Mouse (Mus musculus) megakaryocyte-erythroid progenitor cell, adult 5 weeks (primary cell): ENCODE data around the gene Cfap97d1. TPM values are rescaled to one million over a fixed set of nuclear protein-coding genes. Genes with fewer than 3 reads are reported as not detected.

Experiments used
- polyA plus RNA-seq: library from polyadenylated mRNA; stranded (reverse); fragments of >175 nt; gene quantifications from 2 replicates; pipeline ENCODE4 v1.2.3, GENCODE M21; 2012

The Cfap97d1 gene
- polyA plus RNA-seq = not detected in 2 replicates

DNA sequence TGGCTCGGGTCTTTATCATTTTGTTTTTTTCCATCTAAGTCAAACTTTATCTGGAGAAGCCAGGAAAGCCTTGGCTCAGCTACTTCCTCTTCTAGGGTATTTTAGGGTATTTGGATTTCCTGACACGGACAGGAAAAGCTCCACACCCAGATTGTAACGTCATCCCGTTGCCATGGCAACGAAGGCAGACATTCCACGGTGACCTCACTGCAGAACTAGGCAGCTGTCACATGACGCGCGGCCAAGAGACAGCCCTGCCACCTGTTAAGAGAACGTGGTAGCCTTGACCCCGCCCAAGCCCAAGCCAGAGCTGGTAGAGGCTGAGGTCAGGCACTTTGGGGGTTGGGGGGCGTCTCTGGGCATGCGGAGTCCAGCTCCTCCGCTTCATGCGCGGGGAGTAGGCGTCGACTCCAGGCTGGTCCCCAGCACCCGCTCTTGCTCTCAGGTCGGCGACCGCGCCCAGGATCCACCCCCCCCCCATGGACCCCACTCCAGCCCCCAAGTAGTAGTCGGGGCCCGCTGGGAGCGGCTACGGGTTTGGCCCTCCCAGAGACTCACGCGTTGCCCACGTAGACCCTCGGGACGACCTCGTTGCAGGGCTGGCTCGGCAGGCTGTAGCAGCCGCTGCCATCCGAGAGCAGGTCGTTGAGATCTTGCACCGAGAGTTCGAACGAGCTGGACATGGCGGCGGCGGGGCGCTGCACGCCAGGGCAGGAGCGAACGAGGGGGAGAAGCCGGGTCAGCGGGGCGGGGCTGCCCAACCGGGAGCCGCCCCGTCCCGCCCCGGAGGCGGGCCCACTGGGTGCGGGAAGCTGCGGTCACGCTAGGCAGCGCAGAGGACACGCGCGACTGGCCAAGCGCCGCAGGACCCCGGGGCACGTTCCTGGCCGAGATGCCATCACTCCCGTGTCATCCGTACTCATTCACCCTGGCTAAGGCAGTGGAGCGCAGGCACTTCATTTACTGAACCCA, at the start of gene Cfap97d1:
TSS of gene Cfap97d1 (plus strand) at position 226 of the 972 bp plus-strand sequence.

DNA sequence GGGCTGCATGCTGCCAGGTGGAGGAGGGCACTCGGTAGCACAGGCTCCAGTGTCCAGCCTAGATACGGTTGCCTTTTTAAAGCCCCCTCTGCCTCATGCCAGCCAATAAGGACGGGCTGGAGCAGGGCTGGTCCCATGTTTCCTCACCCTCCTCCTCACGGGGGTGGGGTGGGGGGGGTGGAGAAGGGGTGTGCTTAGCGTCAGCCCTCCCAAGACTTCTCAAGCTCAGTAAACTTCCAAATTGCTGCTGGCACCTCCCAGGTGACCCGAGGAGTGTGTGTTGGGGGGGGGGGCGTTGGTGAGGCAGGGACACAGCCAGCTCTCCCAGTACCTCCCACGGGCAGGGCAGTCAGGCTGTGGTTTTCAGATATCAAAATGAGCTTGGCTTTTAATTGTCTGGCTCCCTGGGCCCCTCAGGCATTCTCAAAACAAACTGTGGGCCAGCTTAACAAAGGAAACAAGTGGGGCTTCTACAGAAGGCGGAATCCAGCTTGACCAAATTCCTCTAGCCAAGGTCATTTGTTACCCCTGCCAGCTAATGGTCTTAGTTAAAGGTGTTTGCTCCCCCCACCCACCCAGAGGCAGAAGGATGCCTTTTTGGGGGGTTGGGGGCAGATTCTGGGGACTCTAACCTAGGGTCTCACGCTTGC, 17.0 kb upstream of the Cfap97d1 start, which contains the start of gene Sost:
TSS of gene Sost (minus strand) at position 51 of the 650 bp plus-strand sequence.

DNA sequence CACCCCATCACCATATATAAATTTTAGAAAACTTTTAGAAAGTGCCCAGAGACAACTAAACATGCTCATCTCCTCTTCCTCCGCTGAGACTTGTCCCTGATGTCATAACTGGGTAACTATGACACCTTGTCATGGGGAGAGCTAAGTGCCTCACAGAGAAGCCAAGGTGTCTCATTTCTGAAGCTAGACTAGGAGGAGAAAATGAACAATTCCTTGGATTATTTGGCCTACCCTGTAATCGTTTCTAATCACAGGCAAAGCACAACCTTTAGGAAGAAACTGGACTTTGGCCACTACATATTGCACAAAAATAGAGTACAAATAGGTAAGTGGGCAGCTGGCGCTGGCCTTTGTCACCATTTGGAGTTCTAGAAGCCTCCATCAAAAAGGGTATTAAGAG, 2.8 kb downstream of the Cfap97d1 start, which contains the start of gene Dusp3:
TSS of gene Dusp3 (minus strand) at position 101 of the 400 bp plus-strand sequence.

DNA sequence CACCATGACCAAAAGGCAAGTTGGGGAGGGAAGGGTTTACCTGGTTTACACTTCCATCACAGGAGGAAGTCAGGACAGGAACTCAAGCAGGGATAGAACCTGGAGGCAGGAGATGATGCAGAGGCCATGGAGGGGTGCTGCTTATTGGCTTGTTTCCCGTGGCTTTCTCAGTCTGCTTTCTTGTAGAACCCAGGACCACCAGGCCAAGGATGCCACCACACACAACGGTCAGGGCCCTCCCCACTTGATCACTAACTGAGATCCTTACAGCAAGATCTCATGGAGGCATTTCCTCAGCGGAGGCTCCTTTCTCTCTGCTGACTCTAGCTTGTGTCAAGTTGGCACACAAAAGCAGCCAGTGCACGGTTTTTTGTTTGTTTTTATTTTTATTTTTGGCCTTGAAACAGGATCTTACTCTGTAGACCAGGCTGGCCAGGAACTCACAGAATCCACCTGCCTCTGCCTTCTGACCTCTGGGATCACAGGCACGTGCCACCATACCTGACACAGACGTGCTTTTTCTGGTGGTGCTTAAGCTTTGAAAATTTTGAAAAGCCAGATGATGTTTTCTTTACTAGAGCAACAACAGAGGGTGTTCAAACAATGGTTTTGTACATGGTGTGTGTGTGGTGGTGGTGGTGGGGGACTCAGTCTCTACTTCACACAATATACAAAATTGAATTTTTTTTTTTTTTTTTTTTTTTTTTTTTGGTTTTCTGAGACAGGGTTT, 44.2 kb downstream of the Cfap97d1 start, which contains the start of gene Mpp3:
TSS of gene Mpp3 (minus strand) at position 375 of the 730 bp plus-strand sequence.

DNA sequence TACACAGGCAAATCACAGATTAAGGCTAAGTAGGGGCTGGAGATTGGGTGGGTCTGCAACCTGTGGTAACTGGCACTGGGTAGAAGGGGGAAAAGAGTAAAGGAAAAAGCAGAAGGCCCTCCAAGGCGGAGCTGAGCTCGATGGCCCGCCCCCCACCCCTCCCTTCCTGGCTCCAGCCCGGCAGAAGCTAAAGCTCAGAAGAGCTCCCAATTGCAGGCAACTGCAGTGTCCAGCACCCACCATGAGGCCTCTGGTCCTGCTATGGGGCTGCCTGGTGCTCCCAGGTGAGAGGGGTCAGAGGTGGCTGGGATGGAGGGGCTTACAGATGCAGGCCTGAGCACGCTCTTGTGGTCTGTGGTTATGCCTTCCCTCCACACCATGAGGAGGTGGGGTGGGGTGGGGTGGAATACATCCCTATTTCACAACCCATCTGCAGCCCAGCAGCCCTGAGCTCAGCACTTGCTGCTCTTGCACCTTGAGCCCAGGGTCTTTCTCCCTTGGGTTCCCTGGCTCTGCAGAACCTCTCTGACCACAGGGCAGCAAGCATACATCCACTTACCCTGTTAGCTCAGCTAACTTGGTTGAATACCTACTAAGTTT, 57.4 kb downstream of the Cfap97d1 start, which contains the start of gene Cd300lg:
TSS of gene Cd300lg (plus strand) at position 160 of the 600 bp plus-strand sequence.

Other genes starting within 250 kb of the Cfap97d1 start
- 0.61 and 0.70 TPM in 2 replicates for gene Etv4, start 198.9 kb upstream of the Cfap97d1 start, polyA plus RNA-seq
- not detected in 2 replicates for gene Meox1, start 89.9 kb upstream of the Cfap97d1 start, polyA plus RNA-seq
- gene Sost, start 17.3 kb upstream of the Cfap97d1 start, polyA plus RNA-seq = 0.04 and 0.06 TPM in 2 replicates
- 9.9 and 11.0 TPM in 2 replicates for gene Dusp3, start 2.7 kb downstream of the Cfap97d1 start, polyA plus RNA-seq
- 0.08 TPM in 1 of 2 replicates, not detected in the other for gene Mpp3, start 44.2 kb downstream of the Cfap97d1 start, polyA plus RNA-seq
- gene Cd300lg, start 57.2 kb downstream of the Cfap97d1 start, polyA plus RNA-seq = 1.2 and 1.8 TPM in 2 replicates
- 2.4 TPM in 2 replicates for gene Mpp2, start 104.2 kb downstream of the Cfap97d1 start, polyA plus RNA-seq
- gene Ppy, start 117.0 kb downstream of the Cfap97d1 start, polyA plus RNA-seq = not detected in 2 replicates
- gene Pyy, start 123.6 kb downstream of the Cfap97d1 start, polyA plus RNA-seq = not detected in 2 replicates
- gene Nags, start 161.2 kb downstream of the Cfap97d1 start, polyA plus RNA-seq = 1.1 and 1.3 TPM in 2 replicates
- 7.9 and 11.8 TPM in 2 replicates for gene Tmem101, start 172.1 kb downstream of the Cfap97d1 start, polyA plus RNA-seq
- 97.8 and 116 TPM in 2 replicates for gene Lsm12, start 201.0 kb downstream of the Cfap97d1 start, polyA plus RNA-seq
- 57.4 and 70.2 TPM in 2 replicates for gene G6pc3, start 205.3 kb downstream of the Cfap97d1 start, polyA plus RNA-seq
- gene Hdac5, start 245.9 kb downstream of the Cfap97d1 start, polyA plus RNA-seq = 158 and 159 TPM in 2 replicates